Mouse (Mus musculus): ENCODE data around the gene Taar5. TPM values are rescaled to one million over a fixed set of nuclear protein-coding genes. Genes with fewer than 3 reads are reported as not detected.

Taar5 gene
- not detected in 2 replicates for polyA plus RNA-seq (2014; fragmentation: Nextera tagmentation; extraction: Ambion mirVana)

DNA sequence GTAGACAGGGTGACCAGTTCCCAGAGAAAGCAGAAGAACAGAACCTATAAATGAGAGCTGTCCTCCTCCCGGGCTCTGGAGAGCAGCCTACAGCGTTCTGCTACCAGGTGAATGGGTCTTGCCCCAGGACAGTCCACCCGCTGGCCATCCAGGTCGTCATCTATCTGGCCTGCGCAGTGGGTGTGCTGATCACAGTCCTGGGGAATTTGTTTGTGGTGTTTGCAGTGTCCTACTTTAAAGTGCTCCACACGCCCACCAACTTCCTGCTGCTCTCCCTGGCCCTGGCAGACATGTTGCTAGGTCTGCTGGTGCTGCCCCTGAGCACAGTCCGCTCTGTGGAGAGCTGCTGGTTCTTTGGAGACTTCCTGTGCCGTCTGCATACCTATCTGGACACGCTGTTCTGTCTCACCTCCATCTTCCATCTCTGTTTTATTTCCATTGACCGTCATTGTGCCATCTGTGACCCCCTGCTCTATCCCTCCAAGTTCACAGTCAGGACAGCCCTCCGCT, at the start of gene Taar5:
TSS of gene Taar5 (plus strand) at position 51 of the 510 bp plus-strand sequence.
- H3K4me1 ChIP-seq (replicated peaks; ENCODE audit: control insufficient read depth, insufficient read depth, low read length), result no peaks in the 10 kb centered on the region
- WGBS, result 80% methylated on average over 11 of the region's 11 CpGs
- ATAC-seq (replicated peaks; ENCODE audit: low FRiP score, low TSS enrichment, low read depth) (no peak), DNase-seq (ENCODE audit: low spot score) (no peak)
- no peak within 1 kb of the TSS for H3K27ac ChIP-seq (ENCODE audit: low read depth)
- no peaks in the 10 kb centered on the region for H3K36me3 ChIP-seq (ENCODE audit: control insufficient read depth, insufficient read depth, low read length)
- H3K9me3 ChIP-seq (ENCODE audit: control insufficient read depth, low read length), result no peaks in the 10 kb centered on the region
- no peak within 1 kb of the TSS for H3K4me2 ChIP-seq (ENCODE audit: low read length)
- H3K4me3 ChIP-seq (ENCODE audit: low read depth, low read length), result no peak within 1 kb of the TSS
- no peaks in the 10 kb centered on the region for H3K27me3 ChIP-seq (replicated peaks; ENCODE audit: control insufficient read depth, insufficient read depth, low read length)
- H3K9ac ChIP-seq (ENCODE audit: low read length), result no peak within 1 kb of the TSS

DNA sequence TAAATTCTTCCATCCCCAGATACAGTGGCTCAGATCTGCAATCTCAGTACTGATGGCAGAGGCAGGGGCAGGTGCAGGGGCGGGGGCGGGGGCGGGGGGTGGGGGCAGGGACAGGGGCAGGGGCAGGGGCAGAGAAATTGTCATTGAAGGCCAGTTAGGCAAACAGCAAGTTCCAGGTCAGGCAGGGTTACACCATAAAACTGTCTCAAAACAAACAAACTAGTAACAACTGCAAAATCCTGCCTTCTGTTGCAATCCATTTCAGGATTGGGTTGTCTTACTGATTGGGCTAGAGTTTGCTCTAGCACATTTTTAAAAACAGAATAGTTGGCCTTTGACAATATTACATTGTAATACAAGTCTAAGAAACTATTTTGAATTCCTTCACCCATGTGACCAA, 48.0 kb upstream of the Taar5 start:
- Histone ChIP-seq H3K9me3 (ENCODE audit: control insufficient read depth, low read length) (no peaks in the 10 kb centered on the region), H3K27ac (ENCODE audit: low read depth) (no peak overlapping the region), H3K4me2 (ENCODE audit: low read length) (no peak overlapping the region), H3K4me1 (replicated peaks; ENCODE audit: control insufficient read depth, insufficient read depth, low read length) (no peaks in the 10 kb centered on the region), H3K4me3 (ENCODE audit: low read depth, low read length) (no peak overlapping the region), H3K27me3 (replicated peaks; ENCODE audit: control insufficient read depth, insufficient read depth, low read length) (no peaks in the 10 kb centered on the region), H3K36me3 (ENCODE audit: control insufficient read depth, insufficient read depth, low read length) (no peaks in the 10 kb centered on the region), H3K9ac (ENCODE audit: low read length) (no peak overlapping the region)
- 41% methylated on average over 3 of the region's 3 CpGs for WGBS
- DNase-seq (ENCODE audit: low spot score) (no peak), ATAC-seq (replicated peaks; ENCODE audit: low FRiP score, low TSS enrichment, low read depth) (no peak)

DNA sequence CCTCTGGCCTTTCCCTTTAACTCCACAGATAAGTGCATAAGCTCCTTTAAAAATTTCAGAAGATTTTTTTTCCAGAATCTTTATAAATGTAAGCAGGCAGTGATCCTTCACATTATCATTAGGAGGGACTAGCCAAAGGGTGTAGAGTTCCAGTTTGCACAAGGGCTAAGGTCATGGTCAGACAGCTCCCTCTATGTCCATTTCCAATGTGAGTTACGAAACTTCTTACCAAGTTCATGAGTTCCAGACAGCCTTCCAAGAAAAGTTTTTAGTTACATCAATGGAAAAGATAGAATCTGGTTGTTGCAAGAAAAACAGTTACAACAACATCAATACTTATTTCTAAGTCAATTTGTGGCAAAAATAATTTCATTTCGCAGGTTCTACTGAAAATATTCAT, 46.6 kb upstream of the Taar5 start:
- Histone ChIP-seq H3K4me2 (ENCODE audit: low read length) (no peak overlapping the region), H3K36me3 (ENCODE audit: control insufficient read depth, insufficient read depth, low read length) (no peaks in the 10 kb centered on the region), H3K4me1 (replicated peaks; ENCODE audit: control insufficient read depth, insufficient read depth, low read length) (no peaks in the 10 kb centered on the region), H3K27me3 (replicated peaks; ENCODE audit: control insufficient read depth, insufficient read depth, low read length) (no peaks in the 10 kb centered on the region), H3K9me3 (ENCODE audit: control insufficient read depth, low read length) (no peaks in the 10 kb centered on the region), H3K9ac (ENCODE audit: low read length) (no peak overlapping the region), H3K4me3 (ENCODE audit: low read depth, low read length) (no peak overlapping the region), H3K27ac (ENCODE audit: low read depth) (no peak overlapping the region)
- DNase-seq (ENCODE audit: low spot score) (no peak), ATAC-seq (replicated peaks; ENCODE audit: low FRiP score, low TSS enrichment, low read depth) (no peak)
- 88% methylated on average over 2 of the region's 2 CpGs for WGBS

DNA sequence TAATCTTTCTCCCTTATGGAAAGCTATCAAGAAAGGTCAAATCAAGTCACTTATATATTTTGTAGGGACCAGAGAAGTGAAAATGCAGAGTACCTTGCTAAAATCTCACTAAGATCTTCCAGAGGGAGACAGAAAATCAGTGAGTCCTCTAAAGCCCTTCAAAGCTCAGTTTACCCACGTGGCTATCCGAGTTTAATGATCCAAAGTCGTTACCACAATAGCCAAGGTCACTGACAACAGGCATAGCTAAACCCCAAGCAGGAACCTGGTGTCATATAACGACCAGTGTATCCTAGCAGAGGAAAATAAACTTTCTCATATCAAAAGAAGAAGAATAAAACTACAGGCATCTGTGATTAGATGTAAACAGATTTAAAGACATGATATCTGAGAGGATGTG, 32.9 kb upstream of the Taar5 start:
- H3K9ac ChIP-seq (ENCODE audit: low read length), result no peak overlapping the region
- no peaks in the 10 kb centered on the region for H3K27me3 ChIP-seq (replicated peaks; ENCODE audit: control insufficient read depth, insufficient read depth, low read length)
- no peaks in the 10 kb centered on the region for H3K4me1 ChIP-seq (replicated peaks; ENCODE audit: control insufficient read depth, insufficient read depth, low read length)
- ATAC-seq (replicated peaks; ENCODE audit: low FRiP score, low TSS enrichment, low read depth), result no peak
- H3K9me3 ChIP-seq (ENCODE audit: control insufficient read depth, low read length), result no peaks in the 10 kb centered on the region
- no peaks in the 10 kb centered on the region for H3K36me3 ChIP-seq (ENCODE audit: control insufficient read depth, insufficient read depth, low read length)
- no peak overlapping the region for H3K4me3 ChIP-seq (ENCODE audit: low read depth, low read length)
- no peak for DNase-seq (ENCODE audit: low spot score)
- no peak overlapping the region for H3K4me2 ChIP-seq (ENCODE audit: low read length)
- 48% methylated on average over 4 of the region's 4 CpGs for WGBS
- no peak overlapping the region for H3K27ac ChIP-seq (ENCODE audit: low read depth)

DNA sequence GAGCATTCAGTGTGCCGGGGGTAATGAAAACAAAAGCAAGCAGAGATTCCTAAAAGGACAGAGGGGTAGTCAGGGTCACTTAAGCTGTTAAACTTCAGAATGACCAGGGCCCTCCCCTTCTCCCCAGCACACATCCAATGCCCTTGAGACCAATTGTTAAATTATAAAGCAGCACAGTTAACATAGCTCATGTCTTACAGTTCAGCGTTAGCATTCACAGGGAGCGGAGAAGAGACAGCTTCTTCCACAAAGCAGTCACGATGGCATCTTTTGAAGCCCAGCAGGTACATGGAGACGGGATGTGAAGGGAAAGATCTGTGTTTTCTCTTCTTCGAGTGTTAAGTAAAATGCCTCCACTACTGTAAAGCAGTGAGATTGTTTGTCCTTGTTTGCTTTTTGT, 32.2 kb upstream of the Taar5 start, which contains the start of gene Taar2:
TSS of gene Taar2 (plus strand) at position 261 of the 400 bp plus-strand sequence.
- DNase-seq (ENCODE audit: low spot score), result no peak
- H3K4me2 ChIP-seq (ENCODE audit: low read length), result no peak within 1 kb of the TSS
- H3K9ac ChIP-seq (ENCODE audit: low read length), result no peak within 1 kb of the TSS
- ATAC-seq (replicated peaks; ENCODE audit: low FRiP score, low TSS enrichment, low read depth), result no peak
- no peaks in the 10 kb centered on the region for H3K9me3 ChIP-seq (ENCODE audit: control insufficient read depth, low read length)
- no peaks in the 10 kb centered on the region for H3K4me1 ChIP-seq (replicated peaks; ENCODE audit: control insufficient read depth, insufficient read depth, low read length)
- 55% methylated on average over 6 of the region's 6 CpGs for WGBS
- no peaks in the 10 kb centered on the region for H3K36me3 ChIP-seq (ENCODE audit: control insufficient read depth, insufficient read depth, low read length)
- no peaks in the 10 kb centered on the region for H3K27me3 ChIP-seq (replicated peaks; ENCODE audit: control insufficient read depth, insufficient read depth, low read length)
- no peak within 1 kb of the TSS for H3K4me3 ChIP-seq (ENCODE audit: low read depth, low read length)
- H3K27ac ChIP-seq (ENCODE audit: low read depth), result no peak within 1 kb of the TSS

DNA sequence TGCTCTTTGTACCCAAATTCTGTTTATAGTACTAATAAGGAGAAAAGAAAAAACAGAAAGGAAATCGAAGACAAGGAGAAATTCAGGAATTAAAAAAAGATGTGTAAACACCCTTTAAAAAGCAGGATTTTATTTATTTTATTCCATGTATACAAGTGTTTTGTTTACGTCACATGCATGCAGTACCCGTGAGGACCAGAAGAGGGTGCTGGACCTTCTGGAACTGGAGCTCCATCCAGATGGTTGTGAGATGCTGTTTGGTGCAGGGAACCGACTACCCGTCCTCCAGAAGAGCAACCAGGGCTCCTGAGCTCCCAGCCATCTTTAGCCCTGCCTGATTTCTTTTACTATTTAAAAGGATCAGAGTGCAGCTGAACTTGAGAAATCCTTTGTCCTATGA, 28.0 kb upstream of the Taar5 start:
- H3K36me3 ChIP-seq (ENCODE audit: control insufficient read depth, insufficient read depth, low read length), result no peaks in the 10 kb centered on the region
- ATAC-seq (replicated peaks; ENCODE audit: low FRiP score, low TSS enrichment, low read depth), result no peak

DNA sequence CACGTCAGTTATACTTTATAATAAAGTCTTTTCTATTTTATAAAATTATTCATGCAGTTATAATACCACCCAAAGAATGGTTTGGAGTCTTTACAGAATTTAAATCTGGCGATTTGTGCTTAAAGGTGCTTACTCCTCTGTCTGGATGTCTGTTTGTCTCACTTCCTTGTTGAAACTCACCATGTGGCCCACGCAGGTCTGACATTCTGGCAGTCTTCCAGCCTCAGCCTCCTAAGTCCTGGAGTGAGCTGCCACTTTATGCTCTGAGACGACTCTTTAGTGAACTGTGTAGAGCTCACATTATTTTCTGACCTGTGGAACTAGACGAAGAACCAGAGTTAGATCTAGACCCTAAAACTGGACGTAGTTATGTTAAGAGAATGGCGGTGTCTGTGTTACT, 22.5 kb upstream of the Taar5 start:
- Histone ChIP-seq H3K36me3 (ENCODE audit: control insufficient read depth, insufficient read depth, low read length) (no peaks in the 10 kb centered on the region), H3K9ac (ENCODE audit: low read length) (no peak overlapping the region), H3K27me3 (replicated peaks; ENCODE audit: control insufficient read depth, insufficient read depth, low read length) (no peaks in the 10 kb centered on the region), H3K4me2 (ENCODE audit: low read length) (no peak overlapping the region), H3K9me3 (ENCODE audit: control insufficient read depth, low read length) (no peaks in the 10 kb centered on the region), H3K4me1 (replicated peaks; ENCODE audit: control insufficient read depth, insufficient read depth, low read length) (no peaks in the 10 kb centered on the region), H3K4me3 (ENCODE audit: low read depth, low read length) (no peak overlapping the region), H3K27ac (ENCODE audit: low read depth) (no peak overlapping the region)
- DNase-seq (ENCODE audit: low spot score) (no peak), ATAC-seq (replicated peaks; ENCODE audit: low FRiP score, low TSS enrichment, low read depth) (no peak)
- 56% methylated on average over 7 of the region's 7 CpGs for WGBS

More for the DNA sequence above, 28.0 kb upstream of the Taar5 start:
- Histone ChIP-seq H3K4me1 (replicated peaks; ENCODE audit: control insufficient read depth, insufficient read depth, low read length) (no peaks in the 10 kb centered on the region), H3K4me3 (ENCODE audit: low read depth, low read length) (no peak overlapping the region), H3K9me3 (ENCODE audit: control insufficient read depth, low read length) (no peaks in the 10 kb centered on the region), H3K27me3 (replicated peaks; ENCODE audit: control insufficient read depth, insufficient read depth, low read length) (no peaks in the 10 kb centered on the region), H3K27ac (ENCODE audit: low read depth) (no peak overlapping the region), H3K9ac (ENCODE audit: low read length) (no peak overlapping the region), H3K4me2 (ENCODE audit: low read length) (no peak overlapping the region)
- 73% methylated on average over 5 of the region's 5 CpGs for WGBS
- DNase-seq (ENCODE audit: low spot score), result no peak

DNA sequence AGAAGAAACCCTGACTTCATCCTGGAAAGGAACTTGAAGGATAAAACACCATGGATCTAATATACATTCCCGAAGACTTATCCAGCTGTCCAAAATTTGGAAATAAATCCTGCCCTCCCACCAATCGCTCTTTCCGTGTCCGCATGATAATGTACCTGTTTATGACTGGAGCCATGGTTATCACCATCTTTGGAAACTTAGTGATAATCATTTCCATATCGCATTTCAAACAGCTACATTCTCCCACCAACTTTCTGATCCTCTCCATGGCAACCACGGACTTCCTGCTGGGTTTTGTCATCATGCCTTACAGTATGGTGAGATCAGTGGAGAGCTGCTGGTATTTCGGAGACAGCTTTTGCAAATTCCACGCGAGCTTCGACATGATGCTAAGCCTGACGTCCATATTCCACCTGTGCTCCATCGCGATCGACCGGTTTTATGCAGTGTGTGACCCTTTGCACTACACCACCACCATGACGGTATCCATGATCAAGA, 20.9 kb upstream of the Taar5 start, which contains the start of gene Taar3:
TSS of gene Taar3 (plus strand) at position 51 of the 498 bp plus-strand sequence.
- H3K27ac ChIP-seq (ENCODE audit: low read depth), result no peak within 1 kb of the TSS
- H3K27me3 ChIP-seq (replicated peaks; ENCODE audit: control insufficient read depth, insufficient read depth, low read length), result no peaks in the 10 kb centered on the region
- H3K9me3 ChIP-seq (ENCODE audit: control insufficient read depth, low read length), result no peaks in the 10 kb centered on the region
- no peak within 1 kb of the TSS for H3K9ac ChIP-seq (ENCODE audit: low read length)
- H3K4me2 ChIP-seq (ENCODE audit: low read length), result no peak within 1 kb of the TSS
- WGBS, result 89% methylated on average over 16 of the region's 16 CpGs
- H3K36me3 ChIP-seq (ENCODE audit: control insufficient read depth, insufficient read depth, low read length), result no peaks in the 10 kb centered on the region
- no peak within 1 kb of the TSS for H3K4me3 ChIP-seq (ENCODE audit: low read depth, low read length)
- H3K4me1 ChIP-seq (replicated peaks; ENCODE audit: control insufficient read depth, insufficient read depth, low read length), result no peaks in the 10 kb centered on the region
- no peak for DNase-seq (ENCODE audit: low spot score)
- ATAC-seq (replicated peaks; ENCODE audit: low FRiP score, low TSS enrichment, low read depth), result no peak

DNA sequence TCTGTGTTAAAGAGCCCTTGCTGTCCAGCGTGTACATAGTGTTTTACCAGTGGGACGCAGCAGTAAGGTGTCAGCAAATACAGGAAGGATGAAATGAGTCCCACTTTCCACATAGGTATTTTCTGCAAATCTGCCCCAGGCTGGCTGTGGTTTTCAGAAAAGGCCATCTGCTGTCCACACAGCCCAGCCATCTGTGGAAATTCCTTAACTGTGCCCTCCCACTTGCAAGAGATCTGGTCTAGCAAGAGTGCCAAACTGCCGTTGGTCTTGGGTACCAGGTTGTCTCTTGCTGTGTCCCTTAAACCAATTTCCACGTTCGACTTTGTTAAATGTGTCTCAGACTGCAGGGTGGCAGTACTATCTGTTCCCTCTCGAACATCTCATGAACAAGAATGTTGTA, 18.8 kb upstream of the Taar5 start:
- no peak for ATAC-seq (replicated peaks; ENCODE audit: low FRiP score, low TSS enrichment, low read depth)
- Histone ChIP-seq H3K9me3 (ENCODE audit: control insufficient read depth, low read length) (no peaks in the 10 kb centered on the region), H3K9ac (ENCODE audit: low read length) (no peak overlapping the region), H3K4me1 (replicated peaks; ENCODE audit: control insufficient read depth, insufficient read depth, low read length) (no peaks in the 10 kb centered on the region), H3K27ac (ENCODE audit: low read depth) (no peak overlapping the region), H3K36me3 (ENCODE audit: control insufficient read depth, insufficient read depth, low read length) (no peaks in the 10 kb centered on the region), H3K27me3 (replicated peaks; ENCODE audit: control insufficient read depth, insufficient read depth, low read length) (no peaks in the 10 kb centered on the region), H3K4me3 (ENCODE audit: low read depth, low read length) (no peak overlapping the region), H3K4me2 (ENCODE audit: low read length) (no peak overlapping the region)
- 84% methylated on average over 6 of the region's 6 CpGs for WGBS
- DNase-seq (ENCODE audit: low spot score), result no peak
